Comparison of ENCODE assay signal across 15 mouse cellular contexts in the genomic region with DNA sequence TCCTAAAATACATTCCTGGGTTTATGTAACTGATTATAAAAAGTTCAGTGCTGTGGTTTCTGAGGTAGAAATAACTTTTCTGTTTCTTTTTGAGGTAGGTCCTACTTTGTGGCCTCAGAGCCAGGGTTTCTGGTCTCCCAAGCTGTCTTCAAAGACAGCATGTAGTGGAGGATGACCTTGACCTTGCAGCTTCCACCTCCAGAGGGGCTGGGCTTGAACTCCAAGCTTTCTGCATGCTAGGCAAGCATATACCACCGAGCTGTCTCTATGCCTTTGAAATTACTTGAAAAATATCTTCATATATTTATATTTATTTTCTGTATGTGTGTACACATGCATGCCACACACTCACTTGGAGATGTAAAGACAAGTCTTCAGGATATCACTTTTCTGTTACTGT. TPM values are rescaled to one million over a fixed set of nuclear protein-coding genes. Genes with fewer than 3 reads are reported as not detected.
A peak's percentile ranks its signal among the peaks of the same experiment; 100 is the strongest.
DNase-seq lines count a peak whose midpoint lies in the region; ATAC-seq and TF ChIP-seq lines count a peak whose summit lies in the region.
"Had no signal": no experiment of that assay in that cellular context is flagged by ENCODE, and none has a peak within 500 bp of the region (broad histone marks: within the 10 kb centered on the region; RNA-seq: fewer than 3 reads in every experiment).

No protein-coding gene starts in this region.

- H3K27ac ChIP-seq in heart, embryonic 11.5 days (ENCODE audit: low read depth, low read length): no peak overlapping the region
- no peak overlapping the region for H3K27ac ChIP-seq in embryonic facial prominence, embryonic 10.5 days (replicated peaks)
- H3K27ac ChIP-seq: limb, embryonic 13.5 days had no signal

- H3K4me1 ChIP-seq in heart, embryonic 11.5 days (ENCODE audit: control insufficient read depth, insufficient read depth, low read length): peaks cover 5% of the 10 kb centered on the region; the same call in 1 of the 2 replicates
- peaks cover 55% of the 10 kb centered on the region for H3K4me1 ChIP-seq in megakaryocyte, embryonic 14.5 days
- peaks cover 27% of the 10 kb centered on the region for H3K4me1 ChIP-seq in embryonic facial prominence, embryonic 10.5 days

- peak overlapping the region; percentile 79 for H3K4me2 ChIP-seq in heart, embryonic 11.5 days
- peak overlapping the region; percentile 91 for H3K4me2 ChIP-seq in myocyte (ENCODE audit: low read depth)

- WGBS in heart, embryonic 11.5 days (ENCODE audit: insufficient replicate concordance): 54% methylated on average over 1 of the region's 1 CpGs
- 76% methylated on average over 1 of the region's 1 CpGs for WGBS in embryonic facial prominence, embryonic 10.5 days

- no peak for ATAC-seq in heart, embryonic 11.5 days (replicated peaks; ENCODE audit: insufficient number of reproducible peaks, low FRiP score, low TSS enrichment)
- ATAC-seq in megakaryocyte, adult 5-6 weeks (ENCODE audit: poor library complexity, severe bottlenecking): no peak
- ATAC-seq: inflammation-experienced regulatory T-cells, adult 6 months; lung, postnatal 0 days had no signal

- no peaks in the 10 kb centered on the region for H3K36me3 ChIP-seq in heart, embryonic 11.5 days (ENCODE audit: control insufficient read depth, insufficient read depth, low read length)
- H3K36me3 ChIP-seq in megakaryocyte, embryonic 14.5 days (replicated peaks; ENCODE audit: low read length): peaks cover 23% of the 10 kb centered on the region
- H3K36me3 ChIP-seq in embryonic facial prominence, embryonic 10.5 days (replicated peaks): 0 out of 2 replicates have a peak, but pooled peaks cover 3% of the 10 kb centered on the region
- H3K36me3 ChIP-seq in myocyte (ENCODE audit: control insufficient read depth, insufficient read depth): peaks cover 15% of the 10 kb centered on the region
- H3K36me3 ChIP-seq: limb, embryonic 13.5 days had no signal

- no peak for TF ChIP-seq POLR2A in myocyte (IDR thresholded peaks at IDR 0.05; ENCODE audit: insufficient read length, low read depth)

- H3K9ac ChIP-seq in heart, embryonic 11.5 days (ENCODE audit: low read depth, low read length): no peak overlapping the region
- H3K9ac ChIP-seq: limb, embryonic 13.5 days had no signal

- H3K9me3 ChIP-seq in heart, embryonic 11.5 days (replicated peaks; ENCODE audit: control insufficient read depth, low read length): no peaks in the 10 kb centered on the region
- H3K9me3 ChIP-seq in megakaryocyte, embryonic 14.5 days: peaks cover 5% of the 10 kb centered on the region
- no peaks in the 10 kb centered on the region for H3K9me3 ChIP-seq in embryonic facial prominence, embryonic 10.5 days
- H3K9me3 ChIP-seq: limb, embryonic 13.5 days had no signal

- no peak overlapping the region for H3K4me3 ChIP-seq in heart, embryonic 11.5 days (ENCODE audit: low read depth, low read length)
- H3K4me3 ChIP-seq in megakaryocyte, embryonic 14.5 days (replicated peaks): peak overlapping the region; percentile 72
- H3K4me3 ChIP-seq in embryonic facial prominence, embryonic 10.5 days: 0 out of 2 replicates have a peak overlapping the region, but pooled peaks have one; percentile 98
- peak overlapping the region; percentile 87 for H3K4me3 ChIP-seq in myocyte
- H3K4me3 ChIP-seq: limb, embryonic 13.5 days had no signal

- no peaks in the 10 kb centered on the region for H3K27me3 ChIP-seq in heart, embryonic 11.5 days (ENCODE audit: control insufficient read depth, insufficient read depth, low read length)
- H3K27me3 ChIP-seq in megakaryocyte, embryonic 14.5 days (replicated peaks): no peaks in the 10 kb centered on the region
- no peaks in the 10 kb centered on the region for H3K27me3 ChIP-seq in embryonic facial prominence, embryonic 10.5 days (replicated peaks; ENCODE audit: low read depth, poor library complexity, severe bottlenecking)
- no peaks in the 10 kb centered on the region for H3K27me3 ChIP-seq in myocyte (ENCODE audit: control insufficient read depth, insufficient read depth, insufficient read length)
- H3K27me3 ChIP-seq: limb, embryonic 13.5 days had no signal

- no peak for DNase-seq in heart, adult 8-10 months (ENCODE audit: low spot score)
- DNase-seq in embryonic facial prominence, embryonic 10.5 days (ENCODE audit: low spot score): no peak
- DNase-seq in adrenal gland, postnatal 14 days: no peak
- no peak for DNase-seq in urinary bladder, adult 2 months (ENCODE audit: low spot score)
- DNase-seq: cerebellum, adult 9-11 months; gastrocnemius, postnatal 25 days; right cerebral cortex, postnatal 25 days; thymus, postnatal 4 days had no signal

- H3ac ChIP-seq in myocyte (ENCODE audit: control insufficient read depth, insufficient read length): no peak overlapping the region

- peaks cover 70% of the 10 kb centered on the region for H3K79me2 ChIP-seq in myocyte (ENCODE audit: control insufficient read depth, insufficient read depth)

TF ChIP-seq in myocyte, 11 proteins besides CTCF, POLR2A, EP300 and RAD21:
- TF ChIP-seq POLR2AphosphoS2 (IDR thresholded peaks at IDR 0.05; ENCODE audit: insufficient read length, low read depth): peak; percentile 22
- TF ChIP-seq CEBPB (IDR thresholded peaks at IDR 0.05; ENCODE audit: insufficient read depth, poor library complexity, severe bottlenecking): no peak

RNA-seq across cellular contexts. Expression of gene Gars, which starts 2.2 kb away (rescaled TPM):
- polyA plus RNA-seq in heart, embryonic 11.5 days (2014; fragmentation: Nextera tagmentation; extraction: Ambion mirVana): 206 and 210 TPM in 2 replicates
- total RNA-seq in heart, adult 8-10 months (2022): 10 to 100 TPM; 55.9 to 58.8 (median 57.4) TPM
- 57.4 and 75.3 TPM in 2 replicates for polyA plus RNA-seq in megakaryocyte, embryonic 14.5 days (2012; ENCODE audit: insufficient read depth, low replicate concordance)
- 38.2 and 39.9 TPM in 2 replicates for total RNA-seq in megakaryocyte, adult 5-6 weeks (2015)
- 80.8 and 84.3 TPM in 2 replicates for total RNA-seq in megakaryocyte, adult 5-6 weeks (2017)
- polyA plus RNA-seq in embryonic facial prominence, embryonic 10.5 days (2016; fragmentation: Nextera tagmentation; extraction: Ambion mirVana): 203 and 223 TPM in 2 replicates
- polyA plus RNA-seq in myocyte (2012; fragmentation: generic; extraction: Trizol): 459 TPM
- total RNA-seq in adrenal gland, postnatal 14 days (2021): 102 and 118 TPM in 2 replicates
- 55.9 and 57.9 TPM in 2 replicates for polyA plus RNA-seq in urinary bladder, adult 2 months (2012; rRNA removed)

RNA-seq across cellular contexts. Expression of gene Ggct, which starts 47.3 kb away (rescaled TPM):
- 6.0 and 6.3 TPM in 2 replicates for polyA plus RNA-seq in heart, embryonic 11.5 days (2014; fragmentation: Nextera tagmentation; extraction: Ambion mirVana)
- total RNA-seq in heart, adult 8-10 months (2022): 10 to 100 TPM; 24.9 to 36.1 (median 27.0) TPM
- 4.2 and 18.6 TPM in 2 replicates for polyA plus RNA-seq in megakaryocyte, embryonic 14.5 days (2012; ENCODE audit: insufficient read depth, low replicate concordance)
- total RNA-seq in megakaryocyte, adult 5-6 weeks (2015): 3.5 and 7.0 TPM in 2 replicates
- 4.9 and 14.4 TPM in 2 replicates for total RNA-seq in megakaryocyte, adult 5-6 weeks (2017)
- 9.5 and 13.9 TPM in 2 replicates for polyA plus RNA-seq in embryonic facial prominence, embryonic 10.5 days (2016; fragmentation: Nextera tagmentation; extraction: Ambion mirVana)
- polyA plus RNA-seq in myocyte (2012; fragmentation: generic; extraction: Trizol): 4.2 TPM
- total RNA-seq in adrenal gland, postnatal 14 days (2021): 5.3 and 7.8 TPM in 2 replicates
- 4.6 and 7.5 TPM in 2 replicates for polyA plus RNA-seq in urinary bladder, adult 2 months (2012; rRNA removed)
